Mouse (Mus musculus) lung, embryonic 15.5 days (tissue): ENCODE measurements at regions not wholly inside any gene's neighbourhood (a gene's known extent, or its start where the extent isn't known, plus 50 kb on each side); places are given as distances from the start of the nearest gene placed in this dataset.
A peak's percentile ranks its signal among the peaks of the same experiment; 100 is the strongest.

Experiments
- ATAC-seq: fragments of 200-750 bp; cut with Nextera tagmentation; 2 replicates; pipeline ENCODE4 v1.8.0; 2017; ENCODE audit warnings: moderate number of reproducible peaks, borderline replicate concordance; ENCODE audit not compliant: low FRiP score, low TSS enrichment; ENCODE audit errors: extremely low read depth
- H3K27ac ChIP-seq: fragments of 300-500 bp; sonication (generic); 2 replicates; pipeline ENCODE4 v1.5.1; 2015; ENCODE audit warnings: moderate library complexity, mild to moderate bottlenecking, inconsistent platforms
- H3K27me3 ChIP-seq: fragments of 300-500 bp; sonication (generic); 2 replicates; pipeline ENCODE4 v1.6.1; 2015; ENCODE audit warnings: inconsistent platforms
- H3K36me3 ChIP-seq: fragments of 300-500 bp; sonication (generic); 2 replicates; pipeline ENCODE4 v1.6.1; 2015; ENCODE audit warnings: inconsistent platforms
- H3K4me1 ChIP-seq: fragments of 300-500 bp; sonication (generic); 2 replicates; pipeline ENCODE4 v1.6.1; 2015; ENCODE audit warnings: inconsistent platforms
- H3K4me2 ChIP-seq: fragments of 300-500 bp; sonication (generic); 2 replicates; pipeline ENCODE4 v1.6.1; 2015; ENCODE audit warnings: inconsistent platforms, mild to moderate bottlenecking, moderate library complexity
- H3K4me3 ChIP-seq: fragments of 300-500 bp; sonication (generic); 2 replicates; pipeline ENCODE4 v1.5.1; 2015; ENCODE audit warnings: mild to moderate bottlenecking, inconsistent platforms
- H3K9ac ChIP-seq: fragments of 300-500 bp; sonication (generic); 2 replicates; pipeline ENCODE4 v1.6.1; 2015; ENCODE audit warnings: inconsistent platforms
- H3K9me3 ChIP-seq: fragments of 300-500 bp; sonication (generic); 2 replicates; pipeline ENCODE4 v1.6.1; 2016; ENCODE audit warnings: inconsistent platforms
- WGBS: fragments of 180-500 bp; shearing (Covaris S2); methylation state at CpG from one replicate; pipeline ENCODE4 v1.1.7; 2015; 5-methylcytosine and 5-hydroxymethylcytosine counted together

DNA sequence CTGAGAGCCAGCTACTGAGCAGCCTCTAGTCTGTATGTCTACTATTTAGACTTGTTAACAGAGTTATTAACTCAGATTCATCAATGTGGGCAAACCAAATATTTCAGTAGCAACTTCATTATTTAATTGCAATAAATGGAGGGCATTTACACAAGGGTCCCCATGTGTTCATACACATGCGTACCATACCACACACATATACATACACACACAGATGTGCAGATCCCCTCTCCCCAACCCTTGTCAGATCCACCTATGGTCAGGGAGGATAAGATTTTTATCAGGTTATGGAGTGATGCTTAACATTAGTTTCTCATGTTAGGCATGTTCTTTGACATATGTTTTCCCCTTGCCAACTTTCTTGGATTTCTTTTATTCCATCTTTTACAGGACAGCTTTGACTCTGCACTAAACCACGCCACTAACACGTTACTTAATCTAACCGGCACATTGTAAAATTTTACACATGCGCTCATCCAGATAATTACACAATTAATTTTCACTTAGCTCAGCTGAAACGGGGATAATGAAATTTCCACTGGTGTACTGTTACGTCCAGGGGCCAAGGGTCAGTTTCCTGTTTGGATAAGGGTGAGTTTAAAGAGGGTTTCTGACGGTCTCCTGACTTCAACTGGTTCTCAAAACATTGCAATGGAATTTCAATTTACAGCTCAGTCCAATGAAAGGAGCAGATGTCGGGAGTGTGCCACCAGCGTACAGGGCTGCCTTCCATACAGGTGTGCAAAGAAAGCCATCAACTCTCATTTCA is 188.3 kb upstream of the Cep162 start:
- H3K4me2 ChIP-seq = no peak overlapping the region
- no peak overlapping the region for H3K4me3 ChIP-seq
- no peaks in the 10 kb centered on the region for H3K4me1 ChIP-seq
- no peaks in the 10 kb centered on the region for H3K9me3 ChIP-seq
- no peak overlapping the region for H3K27ac ChIP-seq
- H3K36me3 ChIP-seq = no peaks in the 10 kb centered on the region
- H3K27me3 ChIP-seq = no peaks in the 10 kb centered on the region
- WGBS = 30% methylated on average over 10 of the region's 10 CpGs
- no peak overlapping the region for H3K9ac ChIP-seq
- ATAC-seq = no peak

DNA sequence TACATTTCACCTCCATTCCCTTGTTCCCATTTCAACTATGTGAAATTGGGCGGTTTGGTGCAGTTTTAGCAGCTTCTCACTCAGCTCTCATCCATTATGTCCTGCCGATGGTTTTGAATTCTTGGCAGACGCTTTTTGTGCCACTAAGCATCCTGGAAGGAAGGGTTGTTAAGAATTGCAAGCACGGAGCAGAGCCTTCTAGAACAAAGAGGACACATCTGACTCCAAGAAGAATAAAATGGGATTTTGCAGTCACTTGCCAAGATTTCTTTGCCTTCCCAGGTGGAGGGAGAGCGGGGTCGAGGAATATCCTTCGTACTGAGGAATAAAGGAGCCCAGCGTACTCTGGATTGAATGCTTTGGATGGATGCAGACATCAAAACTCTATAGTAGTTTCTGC is 176.7 kb upstream of the Cep162 start:
- Histone ChIP-seq H3K4me1 (no peaks in the 10 kb centered on the region), H3K4me3 (no peak overlapping the region), H3K27ac (no peak overlapping the region), H3K36me3 (no peaks in the 10 kb centered on the region), H3K9me3 (no peaks in the 10 kb centered on the region), H3K9ac (no peak overlapping the region), H3K27me3 (no peaks in the 10 kb centered on the region), H3K4me2 (no peak overlapping the region)
- 57% methylated on average over 8 of the region's 8 CpGs for WGBS
- ATAC-seq = no peak

DNA sequence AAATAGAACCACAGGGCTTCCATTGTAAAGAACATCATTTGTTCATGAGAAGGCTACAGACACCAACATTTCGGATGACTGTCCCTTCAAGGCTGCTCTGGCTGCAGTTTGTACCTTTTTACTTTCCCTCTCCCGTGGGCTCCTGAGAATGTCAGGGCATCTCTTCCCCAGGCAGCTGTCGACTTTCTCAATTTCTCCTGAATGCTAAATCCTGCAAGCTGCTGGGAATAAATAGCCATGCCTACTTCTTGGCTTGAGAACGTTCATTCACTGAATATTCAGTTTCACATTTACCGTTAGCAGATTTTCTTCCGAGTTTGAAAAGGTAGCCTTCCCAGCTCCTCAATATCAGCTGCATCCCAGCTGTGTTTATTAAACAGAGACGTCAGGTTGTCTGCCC is 176.2 kb upstream of the Cep162 start:
- H3K9me3 ChIP-seq = no peaks in the 10 kb centered on the region
- H3K4me3 ChIP-seq = no peak overlapping the region
- H3K4me2 ChIP-seq = no peak overlapping the region
- no peak overlapping the region for H3K27ac ChIP-seq
- no peaks in the 10 kb centered on the region for H3K27me3 ChIP-seq
- H3K9ac ChIP-seq = no peak overlapping the region
- ATAC-seq = no peak
- H3K4me1 ChIP-seq = no peaks in the 10 kb centered on the region
- no peaks in the 10 kb centered on the region for H3K36me3 ChIP-seq
- WGBS = 38% methylated on average over 7 of the region's 7 CpGs

DNA sequence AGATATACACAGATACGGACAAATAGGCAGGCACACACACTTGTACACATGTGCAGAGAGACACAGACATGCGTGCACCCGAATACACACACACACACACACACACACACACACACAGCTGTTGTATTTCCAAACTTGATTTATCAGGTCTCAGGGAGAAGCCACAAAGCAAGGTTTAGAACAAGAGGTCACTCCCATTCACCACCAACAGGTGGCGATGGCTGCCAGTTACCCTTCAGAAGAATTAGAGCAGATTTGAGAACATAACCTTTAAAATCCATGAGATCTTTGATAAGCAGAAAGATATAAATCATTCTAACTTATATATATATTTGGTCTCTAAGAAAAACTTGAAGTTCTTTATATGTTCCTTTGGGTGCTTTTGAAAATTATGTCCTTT is 169.9 kb upstream of the Cep162 start:
- Histone ChIP-seq H3K27ac (no peak overlapping the region), H3K4me3 (no peak overlapping the region), H3K4me1 (no peaks in the 10 kb centered on the region), H3K4me2 (no peak overlapping the region), H3K9ac (no peak overlapping the region), H3K27me3 (peaks cover 33% of the 10 kb centered on the region; the same call in 1 of the 2 replicates), H3K9me3 (no peaks in the 10 kb centered on the region), H3K36me3 (no peaks in the 10 kb centered on the region)
- no peak for ATAC-seq
- 55% methylated on average over 4 of the region's 4 CpGs for WGBS

DNA sequence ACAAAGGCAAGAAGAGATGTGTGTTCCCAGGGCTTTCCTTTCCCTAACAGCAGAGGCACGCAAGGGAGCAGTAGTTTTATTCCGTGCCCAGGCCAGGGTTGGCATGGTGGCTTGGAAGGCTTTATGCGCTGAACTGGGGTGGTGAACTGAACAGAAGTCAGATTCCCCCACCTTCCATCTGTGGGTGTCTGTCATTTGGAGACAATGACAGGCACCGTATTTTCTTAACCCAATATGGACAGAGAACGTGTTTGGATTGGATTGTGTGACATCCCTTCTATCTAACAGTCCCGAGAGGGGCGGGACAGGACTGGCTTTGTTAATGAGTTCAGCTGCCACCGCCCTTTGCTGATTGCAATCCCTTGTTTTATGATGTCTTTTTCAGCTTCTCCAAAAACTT is 165.8 kb upstream of the Cep162 start:
- Histone ChIP-seq H3K4me1 (no peaks in the 10 kb centered on the region), H3K36me3 (no peaks in the 10 kb centered on the region), H3K27ac (no peak overlapping the region), H3K9ac (no peak overlapping the region), H3K9me3 (no peaks in the 10 kb centered on the region), H3K4me2 (no peak overlapping the region), H3K27me3 (peaks cover 39% of the 10 kb centered on the region; the same call in 1 of the 2 replicates), H3K4me3 (no peak overlapping the region)
- WGBS = 23% methylated on average over 8 of the region's 8 CpGs
- ATAC-seq = no peak

DNA sequence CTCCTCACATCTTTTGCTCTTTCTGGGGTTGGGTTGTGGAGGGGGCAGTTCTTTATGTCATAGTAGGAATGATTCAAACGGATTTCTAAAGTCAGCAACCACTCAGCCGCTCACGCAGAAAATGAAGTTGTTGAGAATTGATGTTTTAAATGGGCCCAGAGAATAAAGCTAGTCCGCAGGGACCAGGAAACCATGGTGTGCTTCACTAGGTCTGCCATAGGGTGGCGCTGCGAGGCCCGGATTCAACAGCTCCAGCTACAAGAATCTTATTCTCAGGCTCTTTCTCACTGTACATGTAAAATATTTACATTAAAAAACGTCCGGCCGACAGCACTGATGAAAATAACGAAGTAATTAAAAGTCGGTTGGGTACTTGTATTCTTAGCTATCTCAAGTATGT is 164.0 kb upstream of the Cep162 start:
- WGBS = 4% methylated on average over 12 of the region's 12 CpGs
- no peak overlapping the region for H3K4me3 ChIP-seq

DNA sequence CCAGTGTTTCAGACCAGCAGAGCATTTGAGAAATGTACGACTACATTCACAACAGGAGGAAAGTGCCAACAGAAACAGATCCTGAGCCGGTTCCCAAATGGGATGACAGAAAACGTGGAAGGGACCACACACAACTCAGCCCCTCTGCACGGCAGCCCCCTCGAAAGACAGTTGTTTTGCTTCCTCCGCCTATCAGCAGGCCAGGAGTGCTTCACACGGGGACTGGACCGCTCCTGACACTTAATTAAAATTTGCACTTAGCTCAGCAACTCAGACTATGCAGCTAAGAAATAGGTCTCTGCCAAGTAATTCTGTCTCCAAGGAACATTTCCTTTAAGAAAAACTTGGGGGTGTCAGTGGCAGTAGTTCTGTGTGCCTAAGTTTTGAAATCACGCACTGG is 157.6 kb upstream of the Cep162 start:
- H3K27ac ChIP-seq = no peak overlapping the region
- no peak overlapping the region for H3K4me3 ChIP-seq
- 28% methylated on average over 9 of the region's 9 CpGs for WGBS
- H3K4me2 ChIP-seq = no peak overlapping the region
- no peaks in the 10 kb centered on the region for H3K9me3 ChIP-seq
- no peaks in the 10 kb centered on the region for H3K27me3 ChIP-seq
- no peaks in the 10 kb centered on the region for H3K4me1 ChIP-seq
- H3K36me3 ChIP-seq = no peaks in the 10 kb centered on the region
- ATAC-seq = peak; percentile 52; the same call in 1 of the 2 replicates
- no peak overlapping the region for H3K9ac ChIP-seq

More for the DNA sequence above, 164.0 kb upstream of the Cep162 start:
- H3K27me3 ChIP-seq = peaks cover 39% of the 10 kb centered on the region; the same call in 1 of the 2 replicates
- no peaks in the 10 kb centered on the region for H3K36me3 ChIP-seq
- no peaks in the 10 kb centered on the region for H3K4me1 ChIP-seq
- no peak overlapping the region for H3K9ac ChIP-seq
- H3K4me2 ChIP-seq = no peak overlapping the region
- no peaks in the 10 kb centered on the region for H3K9me3 ChIP-seq
- H3K27ac ChIP-seq = no peak overlapping the region
- ATAC-seq = no peak

DNA sequence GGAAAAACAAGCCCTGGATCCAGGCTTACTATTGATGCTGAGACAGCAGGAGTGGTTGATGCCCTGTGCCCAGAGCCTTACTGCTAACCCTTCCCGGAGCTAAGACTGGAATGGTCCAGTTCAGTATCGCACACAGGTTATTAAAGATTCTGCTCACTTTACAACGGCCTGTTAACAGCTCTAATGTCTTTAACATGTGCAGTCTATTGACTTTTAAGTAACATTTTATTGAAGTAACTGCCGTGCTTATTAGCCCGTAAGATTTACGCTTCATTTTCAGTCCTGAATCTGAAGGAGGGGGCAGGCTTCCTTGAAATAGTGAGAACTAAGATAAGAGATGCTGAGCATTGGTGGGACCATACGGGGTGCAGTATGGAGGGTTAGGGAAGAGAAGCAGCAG is 155.7 kb upstream of the Cep162 start:
- Histone ChIP-seq H3K27me3 (no peaks in the 10 kb centered on the region), H3K9ac (no peak overlapping the region), H3K27ac (no peak overlapping the region), H3K36me3 (no peaks in the 10 kb centered on the region), H3K9me3 (no peaks in the 10 kb centered on the region), H3K4me2 (no peak overlapping the region), H3K4me1 (no peaks in the 10 kb centered on the region), H3K4me3 (no peak overlapping the region)
- WGBS = 77% methylated on average over 7 of the region's 7 CpGs
- no peak for ATAC-seq

DNA sequence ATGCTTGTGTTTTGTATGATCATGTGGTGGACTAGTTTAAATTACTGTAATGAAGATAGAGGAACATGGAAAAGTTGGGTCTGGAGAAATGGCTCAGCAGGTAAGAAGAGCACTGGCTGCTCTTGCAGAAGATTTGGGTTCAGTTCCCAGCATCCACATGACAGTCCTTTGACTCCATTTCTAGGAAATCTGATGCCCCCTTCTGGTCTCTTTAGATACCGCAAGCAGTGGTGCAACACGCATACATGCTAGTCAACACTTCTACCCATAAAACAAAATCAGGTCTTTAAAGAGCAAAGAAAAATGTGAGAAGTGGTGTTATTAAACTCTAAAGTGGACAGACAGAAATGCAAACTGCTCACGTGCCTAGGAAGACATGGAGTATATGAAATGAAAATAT is 154.4 kb upstream of the Cep162 start:
- Histone ChIP-seq H3K4me2 (no peak overlapping the region), H3K9me3 (no peaks in the 10 kb centered on the region), H3K36me3 (no peaks in the 10 kb centered on the region), H3K9ac (no peak overlapping the region), H3K27me3 (no peaks in the 10 kb centered on the region), H3K27ac (no peak overlapping the region), H3K4me1 (no peaks in the 10 kb centered on the region), H3K4me3 (no peak overlapping the region)
- ATAC-seq = no peak
- WGBS = 92% methylated on average over 3 of the region's 3 CpGs

DNA sequence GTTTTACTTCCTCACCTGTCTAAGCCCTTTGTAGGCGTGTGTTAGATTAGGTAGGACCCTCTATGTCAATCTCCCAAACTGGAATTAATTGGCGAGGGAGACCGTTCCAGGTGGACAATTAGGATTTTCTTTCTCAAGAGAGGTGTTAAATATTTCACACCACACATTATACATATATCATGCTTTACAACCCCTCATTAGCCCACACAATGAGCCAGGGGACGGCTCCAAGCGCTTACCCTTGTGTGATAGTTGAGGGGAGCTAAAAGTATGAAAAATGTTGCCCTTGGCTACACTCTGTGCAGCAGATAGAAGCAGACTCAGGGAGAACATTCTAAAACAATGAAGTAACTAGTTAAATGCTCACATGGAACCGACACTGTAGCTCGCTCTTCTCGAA is 153.5 kb upstream of the Cep162 start:
- Histone ChIP-seq H3K4me2 (no peak overlapping the region), H3K9ac (no peak overlapping the region), H3K4me1 (no peaks in the 10 kb centered on the region), H3K36me3 (no peaks in the 10 kb centered on the region), H3K27ac (no peak overlapping the region), H3K9me3 (no peaks in the 10 kb centered on the region), H3K4me3 (no peak overlapping the region), H3K27me3 (no peaks in the 10 kb centered on the region)
- WGBS = 88% methylated on average over 8 of the region's 8 CpGs
- no peak for ATAC-seq

DNA sequence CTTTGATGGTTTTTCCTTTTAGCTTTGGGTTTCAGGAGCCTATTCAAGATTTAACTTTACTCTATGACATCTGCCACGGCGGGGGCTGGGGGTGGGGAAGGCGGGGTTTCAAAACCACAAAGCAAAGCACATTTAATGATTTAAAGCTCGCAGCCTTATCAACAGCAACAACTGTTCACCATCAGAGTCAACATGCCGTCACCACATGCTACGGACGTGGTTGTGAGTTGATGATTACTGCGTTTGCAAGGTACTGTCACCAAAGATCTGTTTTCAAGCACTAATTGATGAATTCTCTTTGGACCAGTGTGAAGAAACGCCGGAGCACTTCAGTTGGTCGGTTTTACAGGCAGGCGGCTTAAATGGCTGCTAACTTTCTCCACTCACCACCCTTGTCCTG is 151.1 kb upstream of the Cep162 start:
- Histone ChIP-seq H3K4me3 (no peak overlapping the region), H3K27ac (no peak overlapping the region), H3K27me3 (no peaks in the 10 kb centered on the region), H3K9me3 (no peaks in the 10 kb centered on the region), H3K4me1 (no peaks in the 10 kb centered on the region), H3K4me2 (no peak overlapping the region; the same call in 1 of the 2 replicates), H3K36me3 (no peaks in the 10 kb centered on the region), H3K9ac (no peak overlapping the region)
- 43% methylated on average over 12 of the region's 12 CpGs for WGBS
- ATAC-seq = no peak

DNA sequence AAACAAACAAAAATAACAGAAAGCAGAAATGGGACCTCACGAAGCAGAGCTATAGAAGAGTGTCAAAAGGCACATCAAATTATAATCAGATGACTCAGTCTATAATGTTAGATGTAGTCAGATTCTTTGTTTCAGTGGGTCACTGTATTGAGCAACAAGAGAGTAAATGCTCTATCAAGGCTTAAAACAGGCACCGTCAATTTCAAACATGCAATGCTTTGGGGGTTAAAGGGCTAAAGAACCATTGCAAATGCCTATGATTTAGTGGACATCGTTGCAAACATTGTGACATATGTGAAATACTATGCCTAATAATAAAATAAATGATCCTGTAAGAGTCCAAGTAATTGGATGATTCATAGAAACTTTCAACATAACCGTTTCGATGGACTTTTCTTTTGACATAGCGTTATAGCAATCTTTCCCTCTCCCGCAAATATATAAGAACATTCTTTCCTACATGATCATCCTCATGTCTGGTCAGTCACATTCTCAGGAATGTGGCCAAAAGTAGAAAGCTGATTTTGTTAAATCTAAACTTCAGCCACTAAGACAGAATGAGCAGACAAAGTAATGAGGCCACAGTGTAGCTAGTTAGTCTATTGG is 149.9 kb upstream of the Cep162 start:
- H3K4me1 ChIP-seq = no peaks in the 10 kb centered on the region
- 81% methylated on average over 7 of the region's 7 CpGs for WGBS
- H3K27me3 ChIP-seq = no peaks in the 10 kb centered on the region
- H3K9me3 ChIP-seq = no peaks in the 10 kb centered on the region
- H3K4me2 ChIP-seq = no peak overlapping the region
- no peak overlapping the region for H3K4me3 ChIP-seq
- no peak overlapping the region for H3K9ac ChIP-seq
- no peak for ATAC-seq
- H3K27ac ChIP-seq = no peak overlapping the region
- no peaks in the 10 kb centered on the region for H3K36me3 ChIP-seq
